Mouse (Mus musculus): ENCODE measurements around the gene Olfr318. TPM values are rescaled to one million over a fixed set of nuclear protein-coding genes. Genes with fewer than 3 reads are reported as not detected.
"Not testable (repeated sequence)": the region's sequence is repeated elsewhere in the genome, so short reads cannot be mapped to it uniquely, and the experiment has no call there.

The Olfr318 gene
- not detected in 2 replicates for polyA plus RNA-seq (2014; fragmentation: Nextera tagmentation; extraction: Ambion mirVana)

DNA sequence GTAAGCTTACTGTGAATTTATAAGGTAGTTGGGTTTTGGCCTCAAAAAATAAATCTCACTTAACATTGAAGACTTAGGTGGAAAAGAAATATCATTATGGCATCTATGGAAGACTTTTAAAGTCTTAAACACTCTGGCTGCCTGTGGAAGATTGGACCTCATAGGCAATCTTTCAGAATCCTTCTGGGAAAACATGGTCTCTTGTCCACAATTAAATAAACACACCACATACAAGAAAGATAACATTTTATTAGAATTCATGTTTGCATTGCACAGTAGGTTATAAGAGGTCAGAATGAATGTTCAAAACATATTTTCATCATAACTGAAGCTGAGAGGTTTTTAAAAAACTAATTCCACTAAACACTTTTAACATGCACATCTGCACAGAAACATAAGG lies at the start of gene Olfr318:
Gene Olfr318 (minus strand): TSS at position 101 of the 400 bp plus-strand sequence.
- no peaks in the 10 kb centered on the region for H3K36me3 ChIP-seq (ENCODE audit: control insufficient read depth, insufficient read depth, low read length)
- H3K4me3 ChIP-seq (ENCODE audit: low read depth, low read length), result no peak within 1 kb of the TSS
- no peaks in the 10 kb centered on the region for H3K4me1 ChIP-seq (replicated peaks; ENCODE audit: control insufficient read depth, insufficient read depth, low read length)
- no peak within 1 kb of the TSS for H3K4me2 ChIP-seq (replicated peaks; ENCODE audit: low read depth, low read length)
- H3K9me3 ChIP-seq (ENCODE audit: control insufficient read depth, low read length), result no peaks in the 10 kb centered on the region
- no peak within 1 kb of the TSS for H3K9ac ChIP-seq (ENCODE audit: low read depth, low read length)
- ATAC-seq (ENCODE audit: low FRiP score) (no peak), DNase-seq (ENCODE audit: low spot score) (no peak)
- H3K27me3 ChIP-seq (ENCODE audit: control insufficient read depth, insufficient read depth, low read length), result no peaks in the 10 kb centered on the region
- H3K27ac ChIP-seq (ENCODE audit: low read depth, low read length), result no peak within 1 kb of the TSS

DNA sequence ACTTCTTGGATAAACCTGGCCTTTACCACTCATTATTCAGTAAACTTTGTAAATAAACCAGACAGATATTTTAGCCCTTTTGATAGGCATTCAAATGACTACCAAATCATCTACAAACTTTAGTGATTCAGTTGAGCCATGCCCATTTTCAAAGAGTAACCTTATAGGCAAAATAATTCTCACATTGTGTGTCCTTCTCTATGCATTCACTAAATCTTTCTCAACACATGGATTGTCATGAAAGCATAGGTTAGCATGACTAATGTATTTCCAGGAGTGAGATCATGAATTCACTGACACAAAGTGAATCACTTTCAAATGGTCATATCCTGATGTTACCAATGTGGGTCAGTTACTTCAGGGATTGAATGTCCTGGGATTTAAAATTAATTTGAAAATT lies 49.1 kb upstream of the Olfr318 start, which contains the start of gene Olfr315:
Gene Olfr315 (plus strand): TSS at position 301 of the 400 bp plus-strand sequence.
- ATAC-seq (ENCODE audit: low FRiP score) (no peak), DNase-seq (ENCODE audit: low spot score) (no peak)
- no peaks in the 10 kb centered on the region for H3K27me3 ChIP-seq (ENCODE audit: control insufficient read depth, insufficient read depth, low read length)
- H3K4me1 ChIP-seq (replicated peaks; ENCODE audit: control insufficient read depth, insufficient read depth, low read length), result no peaks in the 10 kb centered on the region
- no peak within 1 kb of the TSS for H3K9ac ChIP-seq (ENCODE audit: low read depth, low read length)
- H3K36me3 ChIP-seq (ENCODE audit: control insufficient read depth, insufficient read depth, low read length), result no peaks in the 10 kb centered on the region
- no peaks in the 10 kb centered on the region for H3K9me3 ChIP-seq (ENCODE audit: control insufficient read depth, low read length)
- H3K4me3 ChIP-seq (ENCODE audit: low read depth, low read length), result no peak within 1 kb of the TSS
- H3K27ac ChIP-seq (ENCODE audit: low read depth, low read length), result no peak within 1 kb of the TSS
- no peak within 1 kb of the TSS for H3K4me2 ChIP-seq (replicated peaks; ENCODE audit: low read depth, low read length)

DNA sequence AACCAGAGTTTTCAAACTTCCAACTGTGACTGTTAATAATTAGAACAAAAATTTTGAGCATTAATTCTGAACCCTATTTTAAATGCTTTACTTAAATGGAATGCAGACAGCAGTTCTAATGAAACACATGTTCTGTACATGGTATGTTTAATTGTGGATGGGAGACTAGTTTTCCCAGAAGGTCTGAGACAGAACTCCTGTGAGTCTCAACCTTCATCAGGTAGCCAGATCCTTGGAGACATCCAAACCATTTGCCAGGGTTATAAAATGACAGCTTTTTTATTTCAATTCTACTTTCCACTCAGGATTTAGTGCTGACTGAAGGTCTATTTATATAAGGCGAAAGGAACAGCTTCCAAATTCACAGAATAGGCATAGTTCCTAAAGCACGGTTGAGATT lies 28.6 kb upstream of the Olfr318 start, which contains the start of gene Olfr316:
Gene Olfr316 (plus strand): TSS at position 301 of the 400 bp plus-strand sequence.
- Histone ChIP-seq H3K36me3 (ENCODE audit: control insufficient read depth, insufficient read depth, low read length) (no peaks in the 10 kb centered on the region), H3K4me1 (replicated peaks; ENCODE audit: control insufficient read depth, insufficient read depth, low read length) (no peaks in the 10 kb centered on the region), H3K4me2 (replicated peaks; ENCODE audit: low read depth, low read length) (no peak within 1 kb of the TSS), H3K27me3 (ENCODE audit: control insufficient read depth, insufficient read depth, low read length) (no peaks in the 10 kb centered on the region), H3K27ac (ENCODE audit: low read depth, low read length) (no peak within 1 kb of the TSS), H3K9me3 (ENCODE audit: control insufficient read depth, low read length) (no peaks in the 10 kb centered on the region), H3K9ac (ENCODE audit: low read depth, low read length) (no peak within 1 kb of the TSS), H3K4me3 (ENCODE audit: low read depth, low read length) (no peak within 1 kb of the TSS)
- DNase-seq (ENCODE audit: low spot score) (no peak), ATAC-seq (ENCODE audit: low FRiP score) (no peak)
- 92% methylated on average over 2 of the region's 2 CpGs for WGBS

DNA sequence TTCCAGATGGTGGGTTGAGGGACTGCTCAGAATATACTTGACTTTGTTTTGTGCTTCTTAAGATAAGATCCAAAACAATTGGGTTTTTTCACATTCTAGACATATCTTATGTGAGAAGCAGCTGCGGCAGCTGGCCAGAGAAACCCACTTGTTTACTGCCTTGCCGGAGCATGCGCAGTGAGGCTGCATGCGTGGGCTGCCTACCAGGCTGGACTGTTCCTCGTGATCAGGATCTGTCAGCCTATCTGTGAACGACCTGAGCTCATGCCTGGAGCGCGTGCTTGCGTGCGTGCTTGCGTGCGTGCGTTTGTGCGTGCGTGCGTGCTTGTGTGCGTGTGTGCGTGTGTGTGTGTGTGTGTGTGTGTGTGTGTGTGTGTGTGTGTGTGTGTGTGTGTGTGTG lies 27.3 kb upstream of the Olfr318 start:
- not testable (repeated sequence) for H3K9ac ChIP-seq (ENCODE audit: low read depth, low read length); H3K27ac ChIP-seq (ENCODE audit: low read depth, low read length); H3K27me3 ChIP-seq (ENCODE audit: control insufficient read depth, insufficient read depth, low read length); H3K36me3 ChIP-seq (ENCODE audit: control insufficient read depth, insufficient read depth, low read length); DNase-seq (ENCODE audit: low spot score); H3K4me3 ChIP-seq (ENCODE audit: low read depth, low read length); ATAC-seq (ENCODE audit: low FRiP score); H3K4me2 ChIP-seq (replicated peaks; ENCODE audit: low read depth, low read length); H3K4me1 ChIP-seq (replicated peaks; ENCODE audit: control insufficient read depth, insufficient read depth, low read length); H3K9me3 ChIP-seq (ENCODE audit: control insufficient read depth, low read length)
- WGBS, result 91% methylated on average over 18 of the region's 18 CpGs

DNA sequence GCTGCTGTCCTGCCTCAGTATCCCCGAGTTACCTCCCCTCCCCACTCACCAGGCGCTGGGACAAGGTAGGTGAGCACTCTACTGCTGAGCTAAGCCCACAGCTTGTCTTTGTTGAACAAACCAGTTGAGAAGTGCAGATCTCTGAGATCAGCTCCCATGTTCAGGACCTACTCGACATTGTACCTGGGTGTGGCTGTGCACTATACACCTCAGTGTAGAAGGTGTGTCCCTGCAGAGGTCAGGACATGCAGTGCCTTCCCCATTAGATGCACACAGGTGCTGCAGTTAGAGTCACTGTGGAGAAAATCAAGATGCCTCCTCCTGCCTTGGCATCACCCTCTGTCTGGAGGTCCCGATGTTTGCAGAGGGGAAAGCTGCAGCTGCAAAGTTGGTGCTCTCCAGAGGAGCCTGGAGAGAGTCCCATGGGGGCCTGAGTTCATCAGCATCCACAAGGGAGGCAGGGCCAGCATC lies 15.0 kb upstream of the Olfr318 start, which contains the start of gene Olfr317:
Gene Olfr317 (minus strand): TSS at position 421 of the 471 bp plus-strand sequence.
- Histone ChIP-seq H3K27ac (ENCODE audit: low read depth, low read length) (no peak within 1 kb of the TSS), H3K9ac (ENCODE audit: low read depth, low read length) (no peak within 1 kb of the TSS), H3K9me3 (ENCODE audit: control insufficient read depth, low read length) (no peaks in the 10 kb centered on the region), H3K4me3 (ENCODE audit: low read depth, low read length) (no peak within 1 kb of the TSS), H3K4me2 (replicated peaks; ENCODE audit: low read depth, low read length) (no peak within 1 kb of the TSS), H3K36me3 (ENCODE audit: control insufficient read depth, insufficient read depth, low read length) (no peaks in the 10 kb centered on the region), H3K27me3 (ENCODE audit: control insufficient read depth, insufficient read depth, low read length) (no peaks in the 10 kb centered on the region), H3K4me1 (replicated peaks; ENCODE audit: control insufficient read depth, insufficient read depth, low read length) (no peaks in the 10 kb centered on the region)
- no peak for ATAC-seq (ENCODE audit: low FRiP score)
- DNase-seq (ENCODE audit: low spot score), result no peak
- 73% methylated on average over 4 of the region's 4 CpGs for WGBS

DNA sequence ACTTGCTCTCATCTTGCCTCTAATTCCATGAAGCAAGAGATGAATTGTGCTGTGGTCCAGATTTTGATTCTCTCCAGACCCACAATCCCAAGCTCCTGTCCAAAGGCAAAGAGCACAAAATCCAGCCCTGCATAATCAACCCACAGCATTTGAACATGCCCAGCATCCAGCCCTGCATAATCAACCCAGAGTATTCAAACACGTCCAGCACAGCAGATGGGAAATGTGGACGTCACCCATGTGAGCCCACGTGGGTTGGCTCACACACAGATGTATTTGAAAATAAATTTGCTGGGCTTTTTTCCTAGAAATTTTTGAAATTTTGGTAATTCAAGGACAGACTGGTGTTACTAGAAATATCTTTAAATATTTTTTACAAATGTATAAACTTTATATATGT lies 9.6 kb upstream of the Olfr318 start:
- DNase-seq (ENCODE audit: low spot score), result no peak
- WGBS, result 63% methylated on average over 3 of the region's 3 CpGs

DNA sequence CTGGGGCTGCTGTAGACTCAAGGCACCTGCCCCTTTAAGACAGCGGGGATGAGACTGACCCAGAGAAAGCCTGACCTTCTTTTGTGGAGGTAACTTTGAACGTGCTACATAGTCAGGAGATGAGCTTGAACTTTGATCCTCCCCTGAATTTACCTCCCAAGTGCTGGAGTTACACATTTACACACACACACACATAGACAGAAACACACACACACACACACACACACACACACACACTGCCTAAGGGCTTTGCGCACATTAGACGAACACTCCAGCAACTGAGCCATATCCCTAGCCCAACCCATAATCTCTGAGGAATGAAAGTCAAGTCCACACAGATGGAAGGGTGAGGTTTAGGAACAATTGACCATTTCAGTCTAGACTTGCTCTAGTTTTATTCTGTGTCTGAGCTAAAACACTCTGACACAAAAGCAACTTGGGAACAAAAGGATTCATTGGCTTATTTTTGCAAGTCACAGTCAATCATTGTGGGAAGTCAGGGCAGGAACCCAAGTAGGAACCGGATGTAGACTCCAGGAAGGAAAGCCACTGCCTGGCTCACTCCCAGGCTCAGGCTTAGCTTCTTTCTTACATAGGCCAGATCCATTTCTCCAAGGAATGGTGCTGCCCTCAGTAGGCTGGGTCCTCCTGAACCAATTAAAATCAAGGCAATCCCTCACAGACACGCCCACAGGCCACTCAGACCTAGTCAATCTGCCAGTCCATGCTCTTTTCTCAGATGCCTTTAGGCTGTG lies 4.3 kb upstream of the Olfr318 start:
- not testable (repeated sequence) for H3K9ac ChIP-seq (ENCODE audit: low read depth, low read length); H3K27me3 ChIP-seq (ENCODE audit: control insufficient read depth, insufficient read depth, low read length); DNase-seq (ENCODE audit: low spot score)

More for the DNA sequence above, 9.6 kb upstream of the Olfr318 start:
- Histone ChIP-seq H3K27ac (ENCODE audit: low read depth, low read length) (no peak overlapping the region), H3K4me1 (replicated peaks; ENCODE audit: control insufficient read depth, insufficient read depth, low read length) (no peaks in the 10 kb centered on the region), H3K9ac (ENCODE audit: low read depth, low read length) (no peak overlapping the region), H3K4me2 (replicated peaks; ENCODE audit: low read depth, low read length) (no peak overlapping the region), H3K36me3 (ENCODE audit: control insufficient read depth, insufficient read depth, low read length) (no peaks in the 10 kb centered on the region), H3K4me3 (ENCODE audit: low read depth, low read length) (no peak overlapping the region), H3K9me3 (ENCODE audit: control insufficient read depth, low read length) (no peaks in the 10 kb centered on the region), H3K27me3 (ENCODE audit: control insufficient read depth, insufficient read depth, low read length) (no peaks in the 10 kb centered on the region)
- no peak for ATAC-seq (ENCODE audit: low FRiP score)

DNA sequence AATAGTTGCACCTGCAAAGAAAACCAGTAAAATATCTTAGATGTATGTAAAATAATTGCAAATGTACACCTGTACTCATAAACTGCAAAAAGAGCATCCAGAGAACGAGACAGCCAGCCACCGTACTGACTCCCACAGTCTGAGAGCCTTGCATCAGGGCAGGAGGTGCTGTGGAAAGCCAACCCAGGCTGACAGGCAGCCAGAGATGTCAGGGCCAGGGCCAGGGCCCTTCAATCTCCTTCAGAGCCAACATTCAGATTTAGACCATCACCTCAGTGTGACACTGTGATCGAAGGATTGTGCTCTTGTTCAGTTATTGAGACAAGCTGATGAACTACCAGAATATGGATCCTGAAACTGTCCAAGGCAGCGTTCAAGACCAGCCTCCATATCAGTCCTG lies 4.1 kb downstream of the Olfr318 start:
- H3K4me3 ChIP-seq (ENCODE audit: low read depth, low read length), result no peak overlapping the region
- 85% methylated on average over 4 of the region's 4 CpGs for WGBS
- no peak for ATAC-seq (ENCODE audit: low FRiP score)
- H3K9me3 ChIP-seq (ENCODE audit: control insufficient read depth, low read length), result no peaks in the 10 kb centered on the region
- no peak overlapping the region for H3K4me2 ChIP-seq (replicated peaks; ENCODE audit: low read depth, low read length)
- no peak overlapping the region for H3K9ac ChIP-seq (ENCODE audit: low read depth, low read length)
- no peak overlapping the region for H3K27ac ChIP-seq (ENCODE audit: low read depth, low read length)
- no peak for DNase-seq (ENCODE audit: low spot score)
- H3K4me1 ChIP-seq (replicated peaks; ENCODE audit: control insufficient read depth, insufficient read depth, low read length), result no peaks in the 10 kb centered on the region
- no peaks in the 10 kb centered on the region for H3K36me3 ChIP-seq (ENCODE audit: control insufficient read depth, insufficient read depth, low read length)
- H3K27me3 ChIP-seq (ENCODE audit: control insufficient read depth, insufficient read depth, low read length), result no peaks in the 10 kb centered on the region

More for the DNA sequence above, 4.3 kb upstream of the Olfr318 start:
- H3K4me3 ChIP-seq (ENCODE audit: low read depth, low read length); H3K4me2 ChIP-seq (replicated peaks; ENCODE audit: low read depth, low read length); H3K9me3 ChIP-seq (ENCODE audit: control insufficient read depth, low read length); H3K27ac ChIP-seq (ENCODE audit: low read depth, low read length); H3K36me3 ChIP-seq (ENCODE audit: control insufficient read depth, insufficient read depth, low read length); ATAC-seq (ENCODE audit: low FRiP score); H3K4me1 ChIP-seq (replicated peaks; ENCODE audit: control insufficient read depth, insufficient read depth, low read length): not testable (repeated sequence)
- 73% methylated on average over 6 of the region's 6 CpGs for WGBS

DNA sequence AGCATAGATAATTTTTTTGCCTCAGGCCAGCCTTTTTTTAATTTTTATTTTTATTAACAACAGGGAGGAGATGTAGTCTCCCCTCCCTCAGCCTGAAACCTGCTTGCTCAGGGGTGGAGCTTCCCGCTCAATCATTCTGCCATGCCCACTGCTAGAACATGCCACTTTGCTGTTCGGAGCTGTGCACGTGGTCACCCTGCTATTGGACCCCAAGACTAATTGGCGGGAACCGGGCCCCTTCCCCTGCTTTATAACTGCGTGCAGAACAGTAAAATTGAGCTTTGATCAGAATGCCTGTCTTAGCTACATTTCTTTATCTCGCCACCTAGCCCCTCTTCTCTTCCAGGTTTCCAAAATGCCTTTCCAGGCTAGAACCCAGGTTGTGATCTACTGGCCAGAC lies 6.1 kb downstream of the Olfr318 start:
- H3K27ac ChIP-seq (ENCODE audit: low read depth, low read length); H3K4me1 ChIP-seq (replicated peaks; ENCODE audit: control insufficient read depth, insufficient read depth, low read length); H3K27me3 ChIP-seq (ENCODE audit: control insufficient read depth, insufficient read depth, low read length); DNase-seq (ENCODE audit: low spot score); H3K9me3 ChIP-seq (ENCODE audit: control insufficient read depth, low read length); H3K4me3 ChIP-seq (ENCODE audit: low read depth, low read length); ATAC-seq (ENCODE audit: low FRiP score); H3K9ac ChIP-seq (ENCODE audit: low read depth, low read length); H3K36me3 ChIP-seq (ENCODE audit: control insufficient read depth, insufficient read depth, low read length); H3K4me2 ChIP-seq (replicated peaks; ENCODE audit: low read depth, low read length): not testable (repeated sequence)
- 89% methylated on average over 6 of the region's 7 CpGs for WGBS
